ENCODE assay signal across 21 mouse cellular contexts in the genomic region with DNA sequence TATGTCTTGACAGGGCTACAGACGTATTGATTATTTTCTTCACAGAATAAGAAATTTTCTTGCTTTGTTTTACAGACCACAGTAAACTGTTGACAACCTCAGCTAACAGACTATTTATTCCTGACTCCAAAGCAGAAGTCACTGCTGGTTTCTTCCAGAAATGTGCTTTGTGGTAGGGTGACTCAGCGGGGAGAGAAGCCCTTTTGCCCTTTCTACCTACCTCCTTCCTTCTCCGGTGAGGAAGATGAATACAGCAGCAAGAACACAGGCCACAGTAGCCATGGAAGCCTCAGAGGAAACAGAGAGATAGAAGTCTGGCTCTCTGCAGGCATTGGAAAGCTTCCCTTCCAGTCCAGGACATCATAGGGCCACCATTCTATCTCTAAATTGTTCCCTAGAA.
A peak's percentile ranks its signal among the peaks of the same experiment; 100 is the strongest.
DNase-seq lines count a peak whose midpoint lies in the region; ATAC-seq lines count a peak whose summit lies in the region.
"Had no signal": no experiment of that assay in that cellular context is flagged by ENCODE, and none has a peak within 500 bp of the region (broad histone marks: within the 10 kb centered on the region; RNA-seq: fewer than 3 reads in every experiment).

No protein-coding gene starts in this region.

- intact Hi-C loops in heart, postnatal 25 days (cut with DNase I), result no loop called here

- peak; percentile 69 for ATAC-seq in common myeloid progenitor, adult 5-6 weeks (replicated peaks; ENCODE audit: low read depth, poor library complexity, severe bottlenecking)
- ATAC-seq in hematopoietic stem cell, adult 5-6 weeks (replicated peaks in 1 of 2; ENCODE audit: insufficient read depth in 1 of 2, low FRiP score in 2 of 2, low TSS enrichment in 1 of 2, low read depth in 1 of 2, poor library complexity in 2 of 2, severe bottlenecking in 2 of 2), result peak; percentile 38 to 51; a peak in 1 of 4 replicates
- peak; percentile 71 for ATAC-seq in megakaryocyte progenitor cell, adult 5-6 weeks (replicated peaks; ENCODE audit: poor library complexity)
- 0 out of 2 replicates have a peak, but pooled peaks have one; percentile 33 for ATAC-seq in neutrophil, adult 5-6 weeks (ENCODE audit: extremely low read depth, insufficient number of reproducible peaks, low FRiP score, poor library complexity, severe bottlenecking)
- ATAC-seq in erythroid progenitor cell, adult 5-6 weeks (replicated peaks; ENCODE audit: low FRiP score, poor library complexity, severe bottlenecking), result no peak
- ATAC-seq: activated CD4-positive, CD25-positive, alpha-beta regulatory T cell, adult 4 months; forebrain, embryonic 13.5 days; forebrain, embryonic 15.5 days; forebrain, postnatal 0 days; Patski had no signal

- no peak for DNase-seq in gastrocnemius, postnatal 25 days
- DNase-seq in urinary bladder, postnatal 4 days (ENCODE audit: low spot score in 2 of 2), result no peak
- no peak for DNase-seq in heart, postnatal 25 days (ENCODE audit: low spot score)
- DNase-seq: adrenal gland, adult 8-10 months; adrenal gland, postnatal 14 days; adrenal gland, postnatal 36 days; cerebellum, adult 11-12 months; cerebellum, adult 8-10 months; cerebellum, adult 9-11 months; cerebellum, postnatal 25 days; embryo, embryonic 11 days; forebrain, postnatal 0 days had no signal
